Mouse (Mus musculus): ENCODE measurements around the gene Txnip. TPM values are rescaled to one million over a fixed set of nuclear protein-coding genes. Genes with fewer than 3 reads are reported as not detected.

Gene Txnip
- polyA plus RNA-seq, 1 experiment from 2014 or later = 153 TPM

DNA sequence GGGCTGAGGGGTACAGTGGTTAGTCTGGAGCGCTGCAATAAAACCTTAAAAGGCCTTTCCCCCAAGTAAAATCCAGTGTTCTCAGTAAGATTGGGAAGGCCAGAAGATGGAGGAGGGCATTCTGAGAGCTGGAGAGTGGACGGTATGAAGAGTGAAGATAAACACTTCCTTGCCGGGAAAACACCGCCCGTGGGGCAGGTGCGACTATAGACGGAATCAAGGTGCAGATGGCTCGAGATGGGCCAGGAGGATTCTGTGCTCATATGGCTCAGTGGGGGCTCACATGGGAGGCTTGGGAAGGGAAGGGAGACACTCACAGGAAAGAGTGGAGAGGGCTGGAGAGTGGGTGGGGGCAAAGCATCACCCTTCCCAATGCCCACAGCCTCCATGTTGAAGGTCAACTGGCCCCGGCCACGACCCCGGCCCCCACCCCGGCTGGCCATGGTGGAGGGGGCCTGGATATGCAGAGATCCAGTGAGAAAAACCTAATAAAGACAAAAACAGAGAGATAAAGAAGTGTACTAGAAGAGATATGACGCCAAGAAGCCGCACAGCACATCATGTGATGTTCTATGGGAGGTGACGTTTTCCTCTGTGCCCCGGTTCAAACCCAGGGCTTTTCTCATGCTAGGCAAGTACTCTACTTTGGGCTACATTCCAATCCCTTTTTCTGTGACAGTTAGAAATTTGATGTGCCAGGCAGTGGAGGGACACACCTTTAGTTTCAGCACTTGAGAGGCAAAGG, 24.2 kb downstream of the Txnip start:
- no peak for ATAC-seq (replicated peaks; ENCODE audit: low FRiP score)
- no peak overlapping the region for H3K9ac ChIP-seq
- no peak overlapping the region for H3K4me2 ChIP-seq
- H3K4me3 ChIP-seq (replicated peaks) = no peak overlapping the region
- H3K4me1 ChIP-seq = peaks cover 28% of the 10 kb centered on the region
- no peaks in the 10 kb centered on the region for H3K9me3 ChIP-seq (replicated peaks)
- H3K27ac ChIP-seq = no peak overlapping the region
- peaks cover 5% of the 10 kb centered on the region; the same call in 1 of the 2 replicates for H3K27me3 ChIP-seq
- H3K36me3 ChIP-seq = no peaks in the 10 kb centered on the region
- 80% methylated on average over 16 of the region's 16 CpGs for WGBS

DNA sequence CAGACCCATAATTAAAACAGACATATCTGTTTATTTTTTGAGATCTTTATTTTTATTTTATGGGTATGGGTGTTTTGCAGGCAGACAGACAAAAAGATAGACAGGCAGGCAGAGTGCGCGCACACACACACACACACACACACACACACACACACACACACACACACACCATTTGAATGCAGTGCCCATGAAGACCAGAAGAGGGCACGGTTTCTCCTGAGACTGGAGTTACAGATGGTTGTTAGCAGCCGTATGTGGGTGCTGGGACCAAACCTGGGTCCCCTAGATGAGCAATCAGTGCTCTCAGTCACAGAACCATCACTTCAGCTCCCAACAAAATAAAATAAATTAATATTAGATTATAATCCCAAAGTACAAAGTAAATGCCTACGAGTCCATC, 25.6 kb downstream of the Txnip start:
- peaks cover 16% of the 10 kb centered on the region for H3K4me1 ChIP-seq
- WGBS = 92% methylated on average over 5 of the region's 5 CpGs
- H3K9me3 ChIP-seq (replicated peaks) = no peaks in the 10 kb centered on the region
- H3K4me3 ChIP-seq (replicated peaks) = no peak overlapping the region
- H3K9ac ChIP-seq = no peak overlapping the region
- peaks cover 5% of the 10 kb centered on the region; the same call in 1 of the 2 replicates for H3K27me3 ChIP-seq
- H3K27ac ChIP-seq = no peak overlapping the region
- ATAC-seq (replicated peaks; ENCODE audit: low FRiP score) = no peak
- no peak overlapping the region for H3K4me2 ChIP-seq
- no peaks in the 10 kb centered on the region for H3K36me3 ChIP-seq

DNA sequence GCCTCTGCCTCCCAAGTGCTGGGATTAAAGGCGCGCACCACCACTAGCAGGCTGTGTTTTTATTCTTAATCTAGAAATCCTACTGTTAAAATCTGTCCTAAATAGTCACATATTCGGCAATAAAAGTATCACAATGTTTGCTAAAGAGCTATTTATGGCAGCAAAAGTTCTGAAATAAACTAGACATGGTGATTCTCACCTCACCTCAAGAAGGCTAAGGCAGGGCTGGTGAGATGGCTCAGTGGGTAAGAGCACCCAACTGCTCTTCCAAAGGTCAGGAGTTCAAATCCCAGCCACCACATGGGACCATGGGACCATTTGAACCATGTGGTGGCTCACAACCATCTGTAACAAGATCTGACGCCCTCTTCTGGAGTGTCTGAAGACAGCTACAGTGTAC, 32.9 kb downstream of the Txnip start:
- 80% methylated on average over 4 of the region's 4 CpGs for WGBS
- Histone ChIP-seq H3K27me3 (peaks cover 10% of the 10 kb centered on the region), H3K27ac (no peak overlapping the region), H3K36me3 (no peaks in the 10 kb centered on the region), H3K4me3 (replicated peaks) (no peak overlapping the region), H3K9ac (no peak overlapping the region), H3K4me2 (no peak overlapping the region), H3K4me1 (peaks cover 18% of the 10 kb centered on the region), H3K9me3 (replicated peaks) (no peaks in the 10 kb centered on the region)
- ATAC-seq (replicated peaks; ENCODE audit: low FRiP score) = no peak

DNA sequence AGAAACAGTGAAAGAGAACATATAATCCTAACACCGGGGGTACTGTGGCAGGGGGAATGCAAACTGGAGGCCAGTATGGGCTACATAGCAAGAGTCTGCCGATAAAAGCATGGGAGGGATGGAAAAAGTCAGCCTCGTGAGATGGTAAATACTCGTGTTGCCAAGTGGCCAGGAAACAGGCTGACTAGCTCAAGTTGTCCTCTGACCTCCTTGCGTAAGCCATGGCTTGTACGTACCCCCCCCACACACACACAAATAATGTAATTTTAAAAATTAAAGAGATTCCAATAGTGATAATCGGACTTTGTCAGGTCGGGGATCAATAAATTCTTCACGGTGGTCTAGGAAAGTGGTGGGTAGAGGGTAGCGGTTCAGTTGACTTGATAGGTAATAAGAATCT, 35.6 kb downstream of the Txnip start:
- no peaks in the 10 kb centered on the region for H3K9me3 ChIP-seq (replicated peaks)
- peak overlapping the region; percentile 75 for H3K9ac ChIP-seq
- H3K27me3 ChIP-seq = peaks cover 26% of the 10 kb centered on the region
- H3K36me3 ChIP-seq = no peaks in the 10 kb centered on the region
- H3K4me2 ChIP-seq = peak overlapping the region; percentile 78
- ATAC-seq (replicated peaks; ENCODE audit: low FRiP score) = no peak
- 2% methylated on average over 10 of the region's 10 CpGs for WGBS
- peak overlapping the region; percentile 88 for H3K27ac ChIP-seq
- H3K4me3 ChIP-seq (replicated peaks) = peak overlapping the region; percentile 85
- H3K4me1 ChIP-seq = peaks cover 45% of the 10 kb centered on the region

GRCm38 (mm10) chr3:96593790-96594560, 36.2 kb downstream of the Txnip start, which contains the start of gene Polr3gl:
Gene Polr3gl, minus strand, starts transcription at chr3:96594181.
- WGBS = under 1% methylated on average over 37 of the region's 38 CpGs
- peak within 1 kb of the TSS; percentile 75 for H3K9ac ChIP-seq
- H3K4me2 ChIP-seq = peak within 1 kb of the TSS; percentile 78
- H3K9me3 ChIP-seq (replicated peaks) = no peaks in the 10 kb centered on the region
- H3K4me1 ChIP-seq = peaks cover 51% of the 10 kb centered on the region
- ATAC-seq (replicated peaks; ENCODE audit: low FRiP score) = peak; percentile 88
- peaks cover 32% of the 10 kb centered on the region for H3K27me3 ChIP-seq
- H3K36me3 ChIP-seq = no peaks in the 10 kb centered on the region
- peak within 1 kb of the TSS; percentile 88 for H3K27ac ChIP-seq
- H3K4me3 ChIP-seq (replicated peaks) = peak within 1 kb of the TSS; percentile 85

GRCm38 (mm10) chr3:96594851-96595250, 37.1 kb downstream of the Txnip start:
- H3K4me3 ChIP-seq (replicated peaks) = no peak overlapping the region
- H3K27me3 ChIP-seq = peaks cover 38% of the 10 kb centered on the region
- no peak overlapping the region for H3K9ac ChIP-seq
- ATAC-seq (replicated peaks; ENCODE audit: low FRiP score) = no peak
- H3K27ac ChIP-seq = no peak overlapping the region
- no peaks in the 10 kb centered on the region for H3K9me3 ChIP-seq (replicated peaks)
- peaks cover 54% of the 10 kb centered on the region for H3K4me1 ChIP-seq
- no peaks in the 10 kb centered on the region for H3K36me3 ChIP-seq
- 70% methylated on average over 5 of the region's 5 CpGs for WGBS
- no peak overlapping the region for H3K4me2 ChIP-seq

GRCm38 (mm10) chr3:96595661-96596060, 37.9 kb downstream of the Txnip start:
- ATAC-seq (replicated peaks; ENCODE audit: low FRiP score) = no peak
- peak overlapping the region; percentile 54 for H3K4me3 ChIP-seq (replicated peaks)
- WGBS = 28% methylated on average over 6 of the region's 6 CpGs
- H3K36me3 ChIP-seq = no peaks in the 10 kb centered on the region
- H3K4me1 ChIP-seq = peaks cover 61% of the 10 kb centered on the region
- no peaks in the 10 kb centered on the region for H3K9me3 ChIP-seq (replicated peaks)
- H3K4me2 ChIP-seq = peak overlapping the region; percentile 83
- no peak overlapping the region for H3K9ac ChIP-seq
- peak overlapping the region; percentile 37; the same call in 1 of the 2 replicates for H3K27ac ChIP-seq
- peaks cover 42% of the 10 kb centered on the region for H3K27me3 ChIP-seq

- Histone ChIP-seq H3K36me3 (no peaks in the 10 kb centered on the region), H3K27ac (peak within 1 kb of the TSS; percentile 69), H3K4me1 (peaks cover 62% of the 10 kb centered on the region), H3K4me2 (peak within 1 kb of the TSS; percentile 83), H3K9me3 (replicated peaks) (no peaks in the 10 kb centered on the region), H3K27me3 (peaks cover 42% of the 10 kb centered on the region), H3K9ac (peak within 1 kb of the TSS; percentile 55), H3K4me3 (replicated peaks) (peak within 1 kb of the TSS; percentile 54)
- no peak for ATAC-seq (replicated peaks; ENCODE audit: low FRiP score)
- WGBS = under 1% methylated on average over 18 of the region's 23 CpGs
Observed at GRCm38 (mm10) chr3:96596228-96596707, 38.5 kb downstream of the Txnip start, which contains the start of gene Ankrd34a. Gene Ankrd34a, plus strand, starts transcription at chr3:96596636.

GRCm38 (mm10) chr3:96596855-96597254, 39.1 kb downstream of the Txnip start:
- H3K36me3 ChIP-seq = no peaks in the 10 kb centered on the region
- no peak overlapping the region; the same call in 1 of the 2 replicates for H3K27ac ChIP-seq
- WGBS = under 1% methylated on average over 12 of the region's 12 CpGs
- peak overlapping the region; percentile 54 for H3K4me3 ChIP-seq (replicated peaks)
- peaks cover 42% of the 10 kb centered on the region for H3K27me3 ChIP-seq
- H3K9ac ChIP-seq = peak overlapping the region; percentile 55
- H3K9me3 ChIP-seq (replicated peaks) = no peaks in the 10 kb centered on the region
- peak overlapping the region; percentile 83 for H3K4me2 ChIP-seq
- H3K4me1 ChIP-seq = peaks cover 63% of the 10 kb centered on the region
- ATAC-seq (replicated peaks; ENCODE audit: low FRiP score) = no peak

- Histone ChIP-seq H3K36me3 (no peaks in the 10 kb centered on the region), H3K4me1 (peaks cover 64% of the 10 kb centered on the region), H3K27ac (peak overlapping the region; percentile 69), H3K4me3 (replicated peaks) (peak overlapping the region; percentile 54), H3K4me2 (peak overlapping the region; percentile 83), H3K9me3 (replicated peaks) (no peaks in the 10 kb centered on the region), H3K9ac (peak overlapping the region; percentile 55), H3K27me3 (peaks cover 42% of the 10 kb centered on the region)
- WGBS = under 1% methylated on average over 40 of the region's 40 CpGs
- ATAC-seq (replicated peaks; ENCODE audit: low FRiP score) = no peak; the same call in 1 of the 2 replicates
Observed at GRCm38 (mm10) chr3:96597435-96597891, 39.7 kb downstream of the Txnip start.

DNA sequence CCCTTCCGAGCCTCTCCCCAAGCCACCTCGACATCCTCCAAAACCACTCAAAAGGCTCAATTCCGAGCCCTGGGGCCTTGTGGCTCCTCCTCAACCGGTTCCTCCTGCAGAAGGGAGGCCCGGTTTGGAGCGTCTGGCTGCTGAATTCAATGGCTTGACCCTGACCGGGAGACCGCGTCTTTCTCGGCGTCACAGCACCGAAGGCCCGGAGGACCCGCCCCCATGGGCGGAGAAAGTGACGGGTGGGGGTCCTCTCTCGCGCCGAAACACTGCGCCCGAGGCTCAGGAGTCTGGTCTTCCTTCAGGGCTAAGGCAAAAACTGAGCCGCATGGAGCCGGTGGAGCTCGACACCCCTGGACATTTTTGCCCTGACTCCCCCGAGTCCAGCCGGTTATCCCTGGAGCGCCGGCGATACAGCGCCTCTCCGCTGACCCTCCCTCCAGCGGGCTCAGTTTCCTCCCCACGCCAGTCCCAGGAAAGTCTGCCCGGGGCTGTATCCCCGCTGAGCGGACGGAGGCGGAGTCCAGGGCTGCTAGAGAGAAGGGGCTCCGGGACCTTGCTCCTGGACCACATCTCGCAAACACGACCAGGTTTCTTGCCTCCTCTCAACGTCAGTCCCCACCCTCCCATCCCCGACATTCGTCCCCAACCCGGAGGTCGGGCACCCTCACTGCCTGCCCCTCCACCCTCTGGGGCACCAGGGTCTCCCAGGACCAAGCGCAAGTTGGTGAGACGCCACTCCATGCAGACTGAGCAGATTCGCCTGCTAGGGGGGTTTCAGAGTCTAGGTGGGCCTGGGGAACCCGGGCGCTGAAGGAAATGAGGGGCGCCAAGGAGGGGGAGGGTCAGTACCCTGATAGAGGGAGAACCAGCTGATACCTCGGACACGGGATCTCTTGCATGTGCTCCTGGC, 40.7 kb downstream of the Txnip start:
- H3K9ac ChIP-seq = peak overlapping the region; percentile 55
- no peak for ATAC-seq (replicated peaks; ENCODE audit: low FRiP score)
- peaks cover 64% of the 10 kb centered on the region for H3K4me1 ChIP-seq
- peak overlapping the region; percentile 54 for H3K4me3 ChIP-seq (replicated peaks)
- H3K9me3 ChIP-seq (replicated peaks) = no peaks in the 10 kb centered on the region
- H3K27ac ChIP-seq = peak overlapping the region; percentile 69
- peak overlapping the region; percentile 83 for H3K4me2 ChIP-seq
- 1% methylated on average over 54 of the region's 54 CpGs for WGBS
- H3K27me3 ChIP-seq = peaks cover 42% of the 10 kb centered on the region
- H3K36me3 ChIP-seq = no peaks in the 10 kb centered on the region

Measured in kidney, embryonic 15.5 days (tissue).